Mouse (Mus musculus) adrenal gland, adult 8-10 months (tissue): ENCODE data around the gene Rabggtb. TPM values are rescaled to one million over a fixed set of nuclear protein-coding genes. Genes with fewer than 3 reads are reported as not detected.
"Not testable (repeated sequence)": the region's sequence is repeated elsewhere in the genome, so short reads cannot be mapped to it uniquely, and the experiment has no call there.

ENCODE experiments used
- DNase-seq: peaks from one replicate; pipeline ENCODE4 v3.0.0; 2022
- total RNA-seq, 4 experiments: library from RNA; stranded (reverse); gene quantifications; 2 replicates each; pipeline ENCODE4 v1.2.4; 2022

Gene Rabggtb
- total RNA-seq, 4 experiments from 2014 or later, result 74.0 to 84.6 (median 78.7) TPM

DNA sequence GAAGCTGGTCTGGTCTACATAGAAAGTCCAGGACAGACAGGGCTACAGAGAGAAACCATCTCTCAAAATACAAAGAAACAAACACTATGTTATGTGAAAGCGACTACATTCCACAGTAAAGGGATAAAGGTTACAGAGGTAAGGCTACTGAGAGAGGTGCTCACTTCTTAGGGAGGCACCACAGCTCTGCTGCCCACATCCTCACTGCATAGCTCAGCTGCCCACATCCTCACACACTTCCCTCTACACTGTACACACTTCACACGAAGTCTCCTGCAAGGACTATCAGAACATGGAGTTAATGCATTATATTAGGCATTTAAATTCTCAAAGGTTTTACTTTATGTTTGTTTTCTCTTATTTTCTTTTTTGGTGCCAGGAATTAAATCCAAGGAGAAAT, 49.0 kb downstream of the Rabggtb start:
- no peak for DNase-seq

GRCm38 (mm10) chr3:153860392-153860791, 52.4 kb downstream of the Rabggtb start:
- not testable (repeated sequence) for DNase-seq

DNA sequence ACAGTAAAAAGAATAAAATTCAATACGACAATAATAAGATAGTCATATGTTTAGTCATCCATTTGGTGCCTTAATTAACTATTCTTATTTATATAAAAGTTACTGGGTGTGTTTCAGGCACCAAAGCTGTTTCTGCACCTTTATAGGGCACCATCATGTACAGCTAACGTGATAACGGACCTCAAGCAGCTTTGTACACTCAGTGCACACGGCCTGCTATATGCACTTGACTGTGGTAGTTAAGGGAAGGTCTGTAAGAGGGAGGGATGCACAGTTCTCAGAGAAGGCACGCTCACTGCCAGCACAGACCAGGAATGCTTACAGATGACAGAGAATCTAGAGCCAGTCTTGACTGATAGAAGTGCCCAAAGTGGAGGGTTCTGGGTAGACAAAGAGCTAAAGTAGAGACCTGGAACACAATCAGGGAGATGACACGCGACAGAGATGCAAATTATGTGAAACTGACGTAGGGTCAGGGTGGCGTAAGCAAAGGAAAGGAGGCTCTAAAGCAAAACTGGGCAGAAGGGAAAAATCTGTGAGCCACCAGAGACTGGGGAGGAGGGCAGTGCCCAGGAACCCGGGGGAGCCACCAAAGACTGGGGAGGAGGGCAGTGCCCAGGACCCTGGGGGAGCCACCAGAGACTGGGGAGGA, 54.3 kb downstream of the Rabggtb start:
- DNase-seq, result no peak

Other genes starting within 250 kb of the Rabggtb start
- gene St6galnac3, start 187.8 kb downstream of the Rabggtb start, total RNA-seq, result 10 to 100 TPM in 3 of 4 experiments, 1 to 10 TPM in 1; 7.7 to 25.4 (median 16.9) TPM
- not detected for gene Asb17, start 68.8 kb downstream of the Rabggtb start, total RNA-seq
- under 1 TPM; 0.07 to 0.62 (median 0.16) TPM for gene Msh4, start 6.9 kb downstream of the Rabggtb start, total RNA-seq
- gene Acadm, start 31.6 kb upstream of the Rabggtb start, total RNA-seq, result 100 to 1,000 TPM; 446 to 580 (median 575) TPM
- under 1 TPM in 3 of 4 experiments, not detected in 1; 0.03 to 0.11 (median 0.06) TPM for gene Slc44a5, start 60.4 kb upstream of the Rabggtb start, total RNA-seq